Mouse (Mus musculus) lung, postnatal 36 days (tissue): ENCODE measurements around the gene Pcp4l1.

Experiments used
- DNase-seq: peaks from one replicate; pipeline ENCODE4 v3.0.0; 2022; ENCODE audit warnings: mixed read lengths

Pcp4l1 gene

DNA sequence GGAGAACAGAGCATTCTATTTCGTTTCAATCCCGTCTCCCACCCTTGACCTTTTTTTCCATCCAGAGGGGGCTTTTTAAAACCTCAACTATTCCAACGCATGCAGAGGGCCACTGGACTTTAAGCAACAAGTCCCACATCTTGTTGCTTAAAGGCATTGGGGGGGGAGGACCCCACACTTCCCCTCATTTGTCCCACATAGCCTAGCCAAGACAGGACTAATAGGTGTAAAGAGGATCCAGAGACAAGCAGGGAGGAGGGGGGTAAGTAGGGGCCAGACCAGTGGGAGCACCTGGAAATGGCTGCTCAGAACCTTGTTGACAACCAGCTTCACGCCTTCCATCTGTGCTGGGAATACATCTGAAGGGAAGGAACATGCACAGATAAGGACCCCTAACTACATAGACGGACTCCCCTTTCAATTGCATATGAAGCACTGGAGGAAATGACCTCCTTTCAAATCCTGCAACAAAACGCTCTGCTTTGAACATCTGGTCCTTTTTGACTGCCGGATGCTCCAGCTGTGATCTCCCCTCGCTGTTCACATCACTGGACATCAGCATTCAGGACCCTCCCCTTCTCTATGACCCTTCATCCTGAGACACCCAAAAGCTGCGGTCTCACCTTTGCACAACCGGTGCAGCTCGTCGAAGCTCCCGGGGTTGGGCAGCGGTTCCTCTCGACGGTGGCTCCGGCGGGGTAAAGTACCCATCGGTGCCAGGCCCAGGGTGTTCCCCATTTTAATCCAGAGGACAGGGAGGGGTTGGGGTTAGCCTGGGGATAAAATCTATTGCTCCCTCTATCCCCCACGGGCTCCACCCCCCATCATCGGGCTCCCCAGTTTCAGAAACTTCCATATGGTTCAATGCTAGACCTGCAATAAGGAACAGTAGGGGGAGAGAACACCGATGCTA, 25.5 kb upstream of the Pcp4l1 start:
- DNase-seq = no peak

- peak; percentile 89 for DNase-seq
Observed at GRCm38 (mm10) chr1:171220871-171221270, 24.8 kb upstream of the Pcp4l1 start.

- DNase-seq = no peak
Observed at GRCm38 (mm10) chr1:171216241-171216955, 20.3 kb upstream of the Pcp4l1 start.

GRCm38 (mm10) chr1:171213801-171214496, 17.9 kb upstream of the Pcp4l1 start, which contains the start of gene Nr1i3:
TSS of gene Nr1i3 (plus strand) at chr1:171213970.
- no peak for DNase-seq

- no peak for DNase-seq
Observed at GRCm38 (mm10) chr1:171212854-171213253, 16.8 kb upstream of the Pcp4l1 start.

DNA sequence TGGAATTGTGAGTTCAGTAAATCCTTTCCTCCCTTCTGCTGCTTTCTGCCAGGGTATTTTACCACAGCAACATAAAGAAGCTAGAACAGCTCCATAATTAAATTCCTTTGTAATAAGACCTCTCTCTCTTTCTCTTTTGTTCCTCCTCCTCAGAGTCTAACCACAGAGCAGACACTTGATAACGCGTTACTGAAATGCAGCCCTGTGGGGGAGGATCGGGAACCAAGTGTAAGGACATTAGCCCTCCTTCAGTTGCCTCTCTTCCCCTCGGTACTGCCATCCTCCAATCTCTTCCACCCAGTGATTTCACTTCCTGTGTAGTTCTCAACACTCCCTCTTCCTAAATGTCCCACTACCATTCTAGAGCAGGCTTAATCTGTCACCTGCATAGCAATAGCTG, 13.3 kb upstream of the Pcp4l1 start:
- no peak for DNase-seq

GRCm38 (mm10) chr1:171205704-171206493, 9.8 kb upstream of the Pcp4l1 start:
- DNase-seq = no peak

DNA sequence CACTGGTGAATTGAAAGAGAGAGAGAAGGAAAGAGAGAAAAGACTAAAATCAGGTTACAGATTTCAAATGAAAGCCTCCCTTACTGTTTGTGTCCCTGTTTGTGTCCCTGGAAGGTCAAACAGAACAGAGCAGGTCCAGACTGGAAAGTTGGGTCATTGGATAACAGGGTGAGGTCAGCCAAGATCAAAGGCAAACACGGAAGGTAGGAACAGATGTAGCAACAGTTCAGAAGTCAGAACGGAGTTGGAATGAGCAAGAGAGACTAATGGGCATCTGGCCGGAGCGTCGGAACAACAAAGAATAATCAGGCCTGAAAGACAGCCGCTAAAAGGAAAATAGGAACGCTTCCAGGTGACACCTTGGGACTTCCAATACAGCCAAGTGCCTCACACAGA, 8.2 kb upstream of the Pcp4l1 start:
- no peak for DNase-seq

DNA sequence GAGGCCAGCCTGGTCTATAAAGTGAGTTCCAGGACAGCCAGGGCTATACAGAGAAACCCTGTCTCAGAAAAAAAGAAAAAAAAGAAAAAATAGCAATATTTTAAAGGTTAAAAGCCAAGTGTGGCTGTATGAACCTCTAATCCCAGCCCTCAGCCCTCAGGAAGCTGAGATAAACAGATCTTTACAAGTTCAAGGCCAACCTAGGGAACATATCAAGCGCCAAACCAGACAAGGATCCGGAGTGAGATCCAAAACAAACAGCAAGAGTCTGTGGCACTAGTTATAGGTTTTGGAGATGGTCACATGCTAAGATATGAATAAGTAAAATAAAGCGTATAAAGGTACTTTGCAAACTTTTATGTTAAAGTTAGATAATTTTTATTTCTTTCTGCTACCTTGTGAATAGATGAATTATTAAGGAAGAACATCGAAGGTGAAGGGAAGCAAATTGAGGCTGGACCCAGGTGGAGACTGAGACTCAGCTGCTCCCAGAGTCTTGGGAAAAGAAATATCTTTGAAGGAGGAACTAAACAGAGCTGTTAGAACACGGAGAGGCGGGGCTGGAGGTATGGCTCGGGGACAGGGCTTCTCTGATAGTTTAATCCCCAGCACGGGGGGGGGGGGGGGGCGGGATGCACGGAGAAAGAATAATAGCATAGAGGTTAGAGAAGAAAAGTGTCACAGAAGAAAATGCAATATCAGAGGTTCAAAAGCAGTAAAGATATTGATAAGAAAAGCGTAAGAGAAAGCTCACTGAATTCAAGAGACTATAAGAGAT, 7.6 kb upstream of the Pcp4l1 start:
- DNase-seq = no peak

DNA sequence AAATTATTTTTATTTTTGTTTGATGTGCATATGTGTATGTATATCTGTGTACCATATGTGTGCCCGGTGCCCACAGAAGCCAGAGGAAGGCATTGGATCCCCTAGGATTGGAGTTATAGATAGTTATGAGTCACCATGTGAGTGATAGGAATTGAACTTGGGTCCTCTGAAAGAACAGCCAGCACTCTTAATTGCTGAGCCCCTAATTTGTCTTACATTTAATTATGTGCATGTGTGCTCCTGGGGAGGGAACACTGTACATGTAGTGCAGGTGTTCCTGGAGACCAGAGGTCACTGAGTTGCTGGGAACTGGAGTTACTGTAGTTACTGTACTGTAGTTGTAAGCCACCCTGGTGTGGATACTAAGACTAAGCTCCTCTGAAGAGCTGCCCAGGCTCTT, 4.7 kb upstream of the Pcp4l1 start:
- no peak for DNase-seq

GRCm38 (mm10) chr1:171199532-171199931, 3.5 kb upstream of the Pcp4l1 start:
- no peak for DNase-seq

- no peak for DNase-seq
Observed at GRCm38 (mm10) chr1:171195046-171195822, 834 bp downstream of the Pcp4l1 start.

DNA sequence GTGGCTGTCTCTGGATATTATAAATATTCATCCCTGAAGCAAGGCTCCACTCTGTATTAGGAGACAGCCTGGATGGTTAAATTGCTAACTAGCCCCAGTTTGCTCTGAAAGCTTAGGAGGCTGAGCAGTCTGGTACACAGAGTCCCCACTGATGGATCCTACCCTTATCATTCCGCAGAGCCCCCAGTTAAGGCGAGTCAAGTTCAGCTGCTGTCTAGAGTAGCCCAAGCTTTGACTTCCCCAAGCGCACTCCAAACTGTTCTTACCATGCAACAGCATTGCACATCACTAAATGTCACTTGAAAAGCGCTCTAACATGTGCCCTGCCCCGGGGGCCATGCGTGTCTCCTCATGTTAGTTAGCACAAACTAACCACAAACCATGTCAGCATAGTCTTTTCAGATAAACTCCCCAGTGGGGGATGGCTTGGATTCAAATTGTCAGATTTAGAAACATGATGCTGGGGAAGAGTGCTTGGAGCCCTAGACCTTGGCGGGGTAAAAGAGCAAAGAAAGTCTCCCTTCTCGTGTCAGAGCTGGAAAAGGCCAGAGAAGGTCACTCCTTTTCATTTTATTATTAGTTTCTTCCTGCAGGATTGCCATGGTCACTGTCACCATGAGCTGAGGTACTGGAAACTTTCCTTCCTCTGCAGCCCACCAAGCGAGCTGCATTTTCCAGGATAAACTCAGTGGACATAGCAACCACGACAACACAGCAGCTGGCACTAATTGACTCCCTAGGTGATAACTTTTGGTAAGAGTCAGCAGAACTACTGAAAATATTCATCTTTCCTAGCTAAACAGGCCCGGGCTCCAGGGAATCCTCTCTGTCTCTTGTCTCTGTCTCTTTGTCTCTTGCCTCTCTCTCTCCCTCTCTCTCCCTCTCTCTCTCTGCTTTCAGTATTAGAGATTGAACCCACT, 1.9 kb downstream of the Pcp4l1 start:
- no peak for DNase-seq

GRCm38 (mm10) chr1:171193093-171193840, 2.8 kb downstream of the Pcp4l1 start:
- no peak for DNase-seq

DNA sequence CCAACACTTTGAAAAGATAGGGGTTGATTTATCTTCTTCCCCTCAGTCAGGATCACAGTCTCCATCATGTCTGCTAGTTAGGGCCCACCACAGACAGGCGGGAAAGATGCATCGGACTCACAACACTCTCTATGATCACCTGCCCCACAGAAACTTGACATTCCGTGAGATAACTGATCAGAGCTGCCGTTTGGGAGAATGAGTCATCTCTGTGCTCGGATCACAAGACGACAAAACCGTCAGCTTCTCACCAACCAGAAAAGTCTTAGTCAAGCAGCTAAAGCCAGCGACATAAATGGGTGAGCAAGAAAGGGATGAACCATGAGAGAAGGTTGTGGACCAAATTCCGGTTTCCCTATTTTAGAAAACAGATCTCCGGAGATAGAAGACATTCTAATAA, 3.8 kb downstream of the Pcp4l1 start:
- DNase-seq = no peak

DNA sequence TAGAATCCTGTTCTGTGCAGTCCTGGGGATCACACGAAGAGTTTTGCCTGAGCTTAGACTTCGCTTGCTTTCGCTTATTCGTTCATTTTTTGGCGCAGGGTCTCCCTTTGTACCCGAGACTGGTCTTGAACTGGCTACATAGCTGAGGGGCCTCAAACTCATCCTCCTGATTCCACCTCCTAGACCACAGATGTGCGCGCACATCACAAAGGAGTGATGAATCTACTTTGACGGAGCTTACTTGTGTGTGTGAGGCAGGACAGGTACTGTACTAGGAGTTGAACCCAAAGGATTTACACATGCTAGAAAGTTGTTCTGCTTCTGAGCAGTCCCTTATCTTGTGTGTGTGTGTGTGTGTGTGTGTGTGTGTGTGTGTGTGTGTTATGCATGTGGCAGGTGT, 5.2 kb downstream of the Pcp4l1 start:
- no peak for DNase-seq

GRCm38 (mm10) chr1:171189476-171190114, 6.5 kb downstream of the Pcp4l1 start:
- no peak for DNase-seq

GRCm38 (mm10) chr1:171189046-171189445, 7.0 kb downstream of the Pcp4l1 start:
- no peak for DNase-seq
